Mouse (Mus musculus): ENCODE results near the gene Dok3. TPM values are rescaled to one million over a fixed set of nuclear protein-coding genes. Genes with fewer than 3 reads are reported as not detected.
A peak's percentile ranks its signal among the peaks of the same experiment; 100 is the strongest.
"Not testable (repeated sequence)": the region's sequence is repeated elsewhere in the genome, so short reads cannot be mapped to it uniquely, and the experiment has no call there.

The Dok3 gene
- total and polyA plus RNA-seq, 3 experiments = 9.0 to 38.4 (median 30.3) TPM

- dilution Hi-C loops (cut with MboI; ENCODE audit: extremely low pct_ligation_motif_present, extremely low pct_unique_long_range_greater_than_20kb, low sequenced_read_pairs) (no loop called here), in situ Hi-C loops (cut with MboI; ENCODE audit: low pct_ligation_motif_present, low pct_unique_long_range_greater_than_20kb, low sequenced_read_pairs) (no loop called here)
- H3K27me3 ChIP-seq (replicated peaks) = no peaks in the 10 kb centered on the region
- peak overlapping the region; percentile 92; the same call in 1 of the 2 replicates for H3K9ac ChIP-seq (ENCODE audit: insufficient read depth, low read depth)
- H3K36me3 ChIP-seq (replicated peaks in 1 of 2; ENCODE audit: control insufficient read depth in 1 of 2, insufficient read depth in 1 of 2, low read length in 1 of 2) = peaks cover 6 to 46% of the 10 kb centered on the region in 2 experiments
- no peak for DNase-seq (ENCODE audit: extremely low read depth)
- peak overlapping the region; percentile 71 to 94 (median 94) for H3K4me3 ChIP-seq (replicated peaks in 1 of 3; ENCODE audit: low read depth in 2 of 3, low read length in 2 of 3, poor library complexity in 1 of 3)
- no peak for TF ChIP-seq KAT2A (IDR thresholded peaks at IDR 0.05; ENCODE audit: insufficient replicate concordance, low read length)
- no peak for TF ChIP-seq JUN (IDR thresholded peaks at IDR 0.05; ENCODE audit: insufficient read depth, low read depth, low read length)
- no peak for TF ChIP-seq PAX5 (IDR thresholded peaks at IDR 0.05; ENCODE audit: low read length)
- TF ChIP-seq ZKSCAN1 (IDR thresholded peaks at IDR 0.05; ENCODE audit: borderline replicate concordance, low read depth, low read length) = no peak
- no peak for TF ChIP-seq CHD1 (IDR thresholded peaks at IDR 0.05; ENCODE audit: low read depth, low read length)
- TF ChIP-seq POLR2AphosphoS2 (IDR thresholded peaks at IDR 0.05; ENCODE audit: low read depth, low read length) = no peak
- TF ChIP-seq ZNF384 (IDR thresholded peaks at IDR 0.05; ENCODE audit: low read depth, low read length) = no peak
- TF ChIP-seq MAFK (IDR thresholded peaks at IDR 0.05; ENCODE audit: insufficient replicate concordance, low read length) = no peak
- TF ChIP-seq ZMIZ1 (IDR thresholded peaks at IDR 0.05; ENCODE audit: low read depth, low read length) = no peak
- TF ChIP-seq ELF1 (IDR thresholded peaks at IDR 0.05; ENCODE audit: low read depth, low read length) = no peak
- no peak for TF ChIP-seq E2F4 (IDR thresholded peaks at IDR 0.05; ENCODE audit: insufficient replicate concordance, low read depth, low read length)
- TF ChIP-seq HCFC1 (IDR thresholded peaks at IDR 0.05; ENCODE audit: low read depth, low read length) = no peak
- H3K4me2 ChIP-seq (ENCODE audit: insufficient read depth, low read depth, poor library complexity, severe bottlenecking) = peak overlapping the region; percentile 75
- peaks cover 16% of the 10 kb centered on the region for H3K79me2 ChIP-seq (replicated peaks; ENCODE audit: control insufficient read depth, extremely low read depth, insufficient read depth, poor library complexity, severe bottlenecking)
- peaks cover 10% of the 10 kb centered on the region for H3K9me3 ChIP-seq (replicated peaks; ENCODE audit: low read length)
- peaks cover 8 to 22% of the 10 kb centered on the region in 2 experiments for H3K4me1 ChIP-seq (ENCODE audit: control insufficient read depth in 1 of 2, insufficient read depth in 2 of 2)
- no peak overlapping the region for H3K27ac ChIP-seq (ENCODE audit: insufficient read depth, low read depth)
Observed at GRCm38 (mm10) chr13:55569726-55570285, 40.7 kb upstream of the Dok3 start.

- H3K27me3 ChIP-seq (replicated peaks); H3K9me3 ChIP-seq (replicated peaks; ENCODE audit: low read length); H3K9ac ChIP-seq (ENCODE audit: insufficient read depth, low read depth); H3K27ac ChIP-seq (ENCODE audit: insufficient read depth, low read depth); in situ Hi-C loops (cut with MboI; ENCODE audit: low pct_ligation_motif_present, low pct_unique_long_range_greater_than_20kb, low sequenced_read_pairs); dilution Hi-C loops (cut with MboI; ENCODE audit: extremely low pct_ligation_motif_present, extremely low pct_unique_long_range_greater_than_20kb, low sequenced_read_pairs); H3K4me2 ChIP-seq (ENCODE audit: insufficient read depth, low read depth, poor library complexity, severe bottlenecking); DNase-seq (ENCODE audit: extremely low read depth); H3K4me3 ChIP-seq (replicated peaks in 1 of 3; ENCODE audit: low read depth in 2 of 3, low read length in 2 of 3, poor library complexity in 1 of 3): not testable (repeated sequence)
- H3K36me3 ChIP-seq (replicated peaks in 1 of 2; ENCODE audit: control insufficient read depth in 1 of 2, insufficient read depth in 1 of 2, low read length in 1 of 2) = peaks cover 8 to 55% of the 10 kb centered on the region in 2 experiments
- H3K79me2 ChIP-seq (replicated peaks; ENCODE audit: control insufficient read depth, extremely low read depth, insufficient read depth, poor library complexity, severe bottlenecking) = peaks cover 18% of the 10 kb centered on the region
- H3K4me1 ChIP-seq (ENCODE audit: control insufficient read depth in 1 of 2, insufficient read depth in 2 of 2) = peaks cover 8 to 22% of the 10 kb centered on the region in 2 experiments
Observed at GRCm38 (mm10) chr13:55568524-55568923, 39.4 kb upstream of the Dok3 start.

DNA sequence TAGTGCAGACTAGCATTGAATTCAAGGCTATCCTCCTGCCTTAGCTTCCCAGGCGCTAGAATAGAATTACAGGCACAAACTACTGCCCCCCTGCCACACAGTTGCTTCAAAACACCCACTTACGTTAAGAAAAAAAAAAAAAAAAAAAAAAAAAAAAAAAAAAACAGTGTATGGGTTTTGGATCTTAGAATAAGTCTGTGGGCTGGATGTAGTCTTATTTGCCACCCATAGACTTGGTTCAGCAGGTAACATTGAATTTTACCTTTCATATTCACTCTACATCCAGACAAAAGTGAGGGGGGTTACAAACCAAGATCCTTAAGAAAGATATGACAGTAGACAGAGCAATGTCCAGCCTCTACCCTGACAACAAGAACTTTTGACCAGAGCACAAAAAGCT, 38.9 kb upstream of the Dok3 start:
- H3K9me3 ChIP-seq (replicated peaks; ENCODE audit: low read length) = no peaks in the 10 kb centered on the region
- peaks cover 8 to 22% of the 10 kb centered on the region in 2 experiments for H3K4me1 ChIP-seq (ENCODE audit: control insufficient read depth in 1 of 2, insufficient read depth in 2 of 2)
- H3K36me3 ChIP-seq (replicated peaks in 1 of 2; ENCODE audit: control insufficient read depth in 1 of 2, insufficient read depth in 1 of 2, low read length in 1 of 2) = peaks cover 8 to 60% of the 10 kb centered on the region in 2 experiments
- H3K4me3 ChIP-seq (replicated peaks in 1 of 3; ENCODE audit: low read depth in 2 of 3, low read length in 2 of 3, poor library complexity in 1 of 3) = no peak overlapping the region
- peaks cover 18% of the 10 kb centered on the region for H3K79me2 ChIP-seq (replicated peaks; ENCODE audit: control insufficient read depth, extremely low read depth, insufficient read depth, poor library complexity, severe bottlenecking)
- DNase-seq (ENCODE audit: extremely low read depth) = no peak
- H3K27ac ChIP-seq (ENCODE audit: insufficient read depth, low read depth) = no peak overlapping the region
- no peak overlapping the region for H3K4me2 ChIP-seq (ENCODE audit: insufficient read depth, low read depth, poor library complexity, severe bottlenecking)
- TF ChIP-seq TCF12 (IDR thresholded peaks at IDR 0.05; ENCODE audit: low read depth, low read length) = no peak
- TF ChIP-seq USF2 (conservative IDR thresholded peaks at IDR 0.05; ENCODE audit: low read depth, low read length) = no peak
- no peak for TF ChIP-seq ZMIZ1 (IDR thresholded peaks at IDR 0.05; ENCODE audit: low read depth, low read length)
- TF ChIP-seq CHD2 (IDR thresholded peaks at IDR 0.05; ENCODE audit: low read length) = no peak
- TF ChIP-seq JUND (conservative IDR thresholded peaks at IDR 0.05; ENCODE audit: low read depth, low read length) = no peak
- no peak; the same call in 1 of the 2 replicates for TF ChIP-seq ZNF384 (IDR thresholded peaks at IDR 0.05; ENCODE audit: low read depth, low read length)
- no peak for TF ChIP-seq CTCF (conservative IDR thresholded peaks at IDR 0.05 in 1 of 2, IDR thresholded peaks at IDR 0.05 in 1 of 2; ENCODE audit: low read depth in 2 of 2, low read length in 2 of 2)
- TF ChIP-seq SMC3 (IDR thresholded peaks at IDR 0.05; ENCODE audit: low read depth, low read length) = no peak
- no peak for TF ChIP-seq KAT2A (IDR thresholded peaks at IDR 0.05; ENCODE audit: insufficient replicate concordance, low read length)
- TF ChIP-seq ETS1 (conservative IDR thresholded peaks at IDR 0.05; ENCODE audit: low read depth, low read length) = no peak
- no peak for TF ChIP-seq ELF1 (IDR thresholded peaks at IDR 0.05; ENCODE audit: low read depth, low read length)
- no peak overlapping the region for H3K9ac ChIP-seq (ENCODE audit: insufficient read depth, low read depth)
- dilution Hi-C loops (cut with MboI; ENCODE audit: extremely low pct_ligation_motif_present, extremely low pct_unique_long_range_greater_than_20kb, low sequenced_read_pairs) (no loop called here), in situ Hi-C loops (cut with MboI; ENCODE audit: low pct_ligation_motif_present, low pct_unique_long_range_greater_than_20kb, low sequenced_read_pairs) (no loop called here)
- no peaks in the 10 kb centered on the region for H3K27me3 ChIP-seq (replicated peaks)

Data from CH12.LX (cell line).